Mouse (Mus musculus) CH12.LX (cell line): ENCODE results near the gene Medag. TPM values are rescaled to one million over a fixed set of nuclear protein-coding genes. Genes with fewer than 3 reads are reported as not detected.

Experiments used
- DNase-seq: peaks from one replicate; pipeline ENCODE4 v3.0.0-alpha.2; 2013; ENCODE audit errors: extremely low read depth
- H3K27ac ChIP-seq: 2 replicates; pipeline ENCODE4 v1.5.1; 2012; ENCODE audit warnings: low read depth, mild to moderate bottlenecking, control low read depth, moderate library complexity; ENCODE audit not compliant: insufficient read depth
- H3K27me3 ChIP-seq: replicated peaks from 2 replicates; pipeline ENCODE3; 2012; ENCODE audit warnings: inconsistent platforms
- H3K36me3 ChIP-seq, 2 experiments: replicated peaks in 1 of 2; 2 replicates each; pipeline versions ENCODE3 to v1.6.1; 2012; ENCODE audit warnings: inconsistent platforms in 1 of 2, low read length in 1 of 2, mild to moderate bottlenecking in 1 of 2, mixed read lengths in 1 of 2, moderate library complexity in 1 of 2; ENCODE audit not compliant: control insufficient read depth in 1 of 2, insufficient read depth in 1 of 2
- H3K4me1 ChIP-seq, 2 experiments: 2 replicates each; pipeline ENCODE4 v1.6.1; 2012; ENCODE audit warnings: inconsistent platforms in 1 of 2, moderate library complexity in 1 of 2; ENCODE audit not compliant: insufficient read depth in 2 of 2, control insufficient read depth in 1 of 2
- H3K4me2 ChIP-seq: 2 replicates; pipeline ENCODE4 v1.6.1; 2012; ENCODE audit warnings: low read depth, mild to moderate bottlenecking, control low read depth; ENCODE audit not compliant: poor library complexity, insufficient read depth, severe bottlenecking
- H3K4me3 ChIP-seq, 3 experiments: fragments of 150-350 bp in 1 of 3; sonication (generic) in 1 of 3; replicated peaks in 1 of 3; 2 replicates each; pipeline versions ENCODE3 to v1.5.1; 2011 to 2012; ENCODE audit warnings: low read depth in 2 of 3, low read length in 2 of 3, mild to moderate bottlenecking in 2 of 3, moderate library complexity in 2 of 3, control low read depth in 1 of 3, improper control_type of control experiment in 1 of 3, inconsistent platforms in 1 of 3, mixed read lengths in 1 of 3; ENCODE audit not compliant: poor library complexity in 1 of 3
- H3K79me2 ChIP-seq: replicated peaks from 2 replicates; pipeline ENCODE4 v1.6.1; 2012; ENCODE audit warnings: mild to moderate bottlenecking, moderate library complexity; ENCODE audit not compliant: control insufficient read depth, poor library complexity, insufficient read depth, severe bottlenecking; ENCODE audit errors: extremely low read depth
- H3K9ac ChIP-seq: 2 replicates; pipeline ENCODE4 v1.6.1; 2012; ENCODE audit warnings: low read depth, mild to moderate bottlenecking, control low read depth, moderate library complexity; ENCODE audit not compliant: insufficient read depth
- H3K9me3 ChIP-seq: replicated peaks from 2 replicates; pipeline ENCODE3; 2012; ENCODE audit warnings: low read length, inconsistent platforms, mixed read lengths
- BHLHE40 ChIP-seq: IDR thresholded peaks from 2 replicates; pipeline ENCODE4 v1.6.1; 2011; ENCODE audit warnings: mild to moderate bottlenecking, low read depth, low read length, improper control_type of control experiment
- CHD2 ChIP-seq: IDR thresholded peaks from 2 replicates; pipeline ENCODE4 v1.6.1; 2011; ENCODE audit warnings: low read length, improper control_type of control experiment
- CTCF ChIP-seq, 2 experiments: IDR thresholded peaks in 1 of 2; conservative IDR thresholded peaks in 1 of 2; 2 replicates each; pipeline ENCODE4 v1.5.1; 2011 to 2012; ENCODE audit warnings: low read depth in 2 of 2, low read length in 2 of 2, improper control_type of control experiment in 1 of 2, inconsistent platforms in 1 of 2, mild to moderate bottlenecking in 1 of 2, moderate library complexity in 1 of 2
- E2F4 ChIP-seq: IDR thresholded peaks from 2 replicates; pipeline ENCODE4 v1.6.1; 2011; ENCODE audit warnings: low read depth, low read length, improper control_type of control experiment; ENCODE audit not compliant: insufficient replicate concordance
- ETS1 ChIP-seq: conservative IDR thresholded peaks from 2 replicates; pipeline ENCODE4 v1.6.1; 2012; ENCODE audit warnings: low read depth, mild to moderate bottlenecking, inconsistent platforms, low read length, improper control_type of control experiment, moderate library complexity
- HCFC1 ChIP-seq: IDR thresholded peaks from 2 replicates; pipeline ENCODE4 v1.6.1; 2012; ENCODE audit warnings: low read depth, mild to moderate bottlenecking, inconsistent platforms, low read length, improper control_type of control experiment
- MAZ ChIP-seq: IDR thresholded peaks from 2 replicates; pipeline ENCODE4 v1.6.1; 2012; ENCODE audit warnings: low read depth, mild to moderate bottlenecking, inconsistent platforms, low read length, improper control_type of control experiment, moderate library complexity
- MXI1 ChIP-seq: IDR thresholded peaks from 2 replicates; pipeline ENCODE4 v1.6.1; 2011; ENCODE audit warnings: mild to moderate bottlenecking, low read depth, low read length, improper control_type of control experiment
- MYC ChIP-seq: IDR thresholded peaks from 2 replicates; pipeline ENCODE4 v1.6.1; 2011; ENCODE audit warnings: low read depth, mild to moderate bottlenecking, improper control_type of control experiment, low read length
- NELFE ChIP-seq: IDR thresholded peaks from 2 replicates; pipeline ENCODE4 v1.6.1; 2011; ENCODE audit warnings: low read depth, low read length, improper control_type of control experiment
- POLR2AphosphoS2 ChIP-seq: IDR thresholded peaks from 2 replicates; pipeline ENCODE4 v1.6.1; 2011; ENCODE audit warnings: low read depth, low read length, improper control_type of control experiment
- RAD21 ChIP-seq: IDR thresholded peaks from 2 replicates; pipeline ENCODE4 v1.6.1; 2011; ENCODE audit warnings: low read depth, mild to moderate bottlenecking, low read length, improper control_type of control experiment, moderate library complexity
- TBP ChIP-seq: conservative IDR thresholded peaks from 2 replicates; pipeline ENCODE4 v1.6.1; 2011; ENCODE audit warnings: low read depth, low read length, improper control_type of control experiment
- TCF12 ChIP-seq: IDR thresholded peaks from 2 replicates; pipeline ENCODE4 v1.6.1; 2014; ENCODE audit warnings: low read depth, mild to moderate bottlenecking, inconsistent platforms, low read length, improper control_type of control experiment
- UBTF ChIP-seq: IDR thresholded peaks from 2 replicates; pipeline ENCODE4 v1.6.1; 2012; ENCODE audit warnings: low read depth, mild to moderate bottlenecking, inconsistent platforms, low read length, improper control_type of control experiment, moderate library complexity
- ZKSCAN1 ChIP-seq: IDR thresholded peaks from 2 replicates; pipeline ENCODE4 v1.6.1; 2012; ENCODE audit warnings: low read depth, inconsistent platforms, low read length, improper control_type of control experiment, borderline replicate concordance
- dilution Hi-C: fragments of 300-500 bp; cut with MboI; formaldehyde crosslinking; loops from 2 replicates; pipeline ENCODE4 v1.14.3; 2020; ENCODE audit warnings: low sequenced_read_pairs; ENCODE audit not compliant: extremely low pct_unique_long_range_greater_than_20kb, extremely low pct_ligation_motif_present
- in situ Hi-C: fragments of 300-500 bp; cut with MboI; formaldehyde crosslinking; loops from 3 replicates; pipeline ENCODE4 v1.14.3; 2019; ENCODE audit warnings: low sequenced_read_pairs, low pct_ligation_motif_present, low pct_unique_long_range_greater_than_20kb, mixed read lengths
- polyA plus RNA-seq: library from polyadenylated mRNA; unstranded; fragments of >175 nt; gene quantifications from 2 replicates; pipeline ENCODE4 v1.2.1, GENCODE M21; 2012; ENCODE audit warnings: low read depth; ENCODE audit not compliant: insufficient read length
- total RNA-seq, 2 experiments: library from RNA; depleted of rRNA; stranded (reverse); fragments of 300-350 nt in 1 of 2; fragments of >200 nt in 1 of 2; gene quantifications; 2 replicates each; pipeline ENCODE4 v1.2.3; 2012 to 2014

Gene Medag
- total and polyA plus RNA-seq, 3 experiments = not detected

DNA sequence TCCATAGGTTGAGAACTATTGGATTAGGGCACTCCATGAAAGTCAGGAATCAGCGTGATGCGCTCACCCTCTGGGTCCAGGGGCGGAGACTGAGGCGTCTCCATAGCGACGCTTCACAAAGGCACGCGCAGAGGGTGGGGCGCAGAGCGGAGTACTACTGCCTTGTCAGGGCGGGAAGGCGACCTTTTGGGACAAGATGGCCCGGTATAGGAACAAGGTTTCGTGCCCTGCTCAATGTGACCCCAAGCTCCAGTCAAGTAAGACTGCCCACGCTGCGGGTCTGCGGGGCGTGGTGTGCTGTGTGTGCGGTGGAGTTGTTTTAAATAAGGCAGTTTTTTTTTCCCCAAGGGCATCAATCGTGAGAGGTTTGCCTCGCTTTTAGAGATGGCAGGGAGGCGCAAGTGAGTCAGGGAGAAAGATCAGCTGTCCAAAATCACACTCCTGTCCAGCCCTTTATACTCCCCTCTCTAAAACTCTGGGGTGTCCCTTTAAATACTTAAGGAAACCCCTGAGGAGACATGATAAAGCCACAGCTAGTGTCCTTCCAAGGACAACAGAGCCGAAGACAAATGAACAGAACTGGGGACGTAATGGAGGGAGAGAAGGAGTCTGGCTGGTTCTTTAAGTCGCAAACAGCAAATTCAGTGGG is 28.1 kb downstream of the Medag start, which contains the start of gene Tex26:
Gene Tex26 (plus strand): TSS at position 130 of the 649 bp plus-strand sequence.
- dilution Hi-C loops (no loop called here), in situ Hi-C loops (no loop called here)
- no peak within 1 kb of the TSS for H3K27ac ChIP-seq
- DNase-seq = no peak
- no peak for TF ChIP-seq MXI1
- no peak for TF ChIP-seq TBP
- no peak for TF ChIP-seq POLR2AphosphoS2
- TF ChIP-seq BHLHE40 = no peak
- no peak for TF ChIP-seq UBTF
- TF ChIP-seq RAD21 = no peak
- TF ChIP-seq NELFE = no peak
- no peak for TF ChIP-seq E2F4
- no peak for TF ChIP-seq CTCF (conservative IDR thresholded peaks at IDR 0.05 in 1 of 2, IDR thresholded peaks at IDR 0.05 in 1 of 2; ENCODE audit: low read depth in 2 of 2, low read length in 2 of 2)
- TF ChIP-seq ZKSCAN1 = no peak
- no peak for TF ChIP-seq CHD2
- TF ChIP-seq TCF12 = no peak
- no peak for TF ChIP-seq ETS1
- TF ChIP-seq HCFC1 = no peak
- no peaks in the 10 kb centered on the region for H3K79me2 ChIP-seq
- no peak within 1 kb of the TSS for H3K4me2 ChIP-seq
- no peaks in the 10 kb centered on the region for H3K27me3 ChIP-seq
- H3K9ac ChIP-seq = no peak within 1 kb of the TSS
- no peak within 1 kb of the TSS for H3K4me3 ChIP-seq
- H3K36me3 ChIP-seq = no peaks in the 10 kb centered on the region
- no peaks in the 10 kb centered on the region for H3K9me3 ChIP-seq
- peaks cover 0 to 14% of the 10 kb centered on the region in 2 experiments; a peak in 2 of 4 replicates for H3K4me1 ChIP-seq

DNA sequence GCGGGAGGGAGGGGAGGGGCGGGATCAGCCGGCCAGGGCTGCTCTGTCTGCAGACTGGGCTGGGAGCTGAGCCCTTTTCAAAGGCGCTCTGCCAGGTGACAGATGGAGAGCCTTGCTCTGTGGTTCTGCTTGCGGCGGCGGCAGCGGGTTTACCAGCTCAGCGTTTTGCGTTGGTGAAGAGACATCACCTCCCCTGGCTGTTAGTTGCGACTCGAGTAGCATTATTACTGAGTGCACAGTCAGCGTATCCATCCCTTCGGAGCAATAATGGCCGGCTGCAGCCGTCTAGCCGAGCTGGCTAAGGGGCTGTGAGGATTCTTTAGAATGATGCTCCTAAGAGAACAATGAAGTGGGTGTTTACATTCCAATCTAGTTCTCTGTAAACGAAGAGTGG is 28.6 kb downstream of the Medag start:
- TF ChIP-seq MYC (no peak), MAZ (no peak), RAD21 (no peak)
- in situ Hi-C loops = no loop called here
- Histone ChIP-seq H3K4me1 (peaks cover 0 to 14% of the 10 kb centered on the region in 2 experiments; a peak in 2 of 4 replicates), H3K4me3 (no peak overlapping the region), H3K4me2 (no peak overlapping the region), H3K36me3 (no peaks in the 10 kb centered on the region), H3K27me3 (no peaks in the 10 kb centered on the region), H3K9ac (no peak overlapping the region), H3K9me3 (no peaks in the 10 kb centered on the region), H3K27ac (no peak overlapping the region), H3K79me2 (no peaks in the 10 kb centered on the region)
- dilution Hi-C loops = no loop called here
- no peak for DNase-seq
